Mouse (Mus musculus) ES-Bruce4 (cell line): Measurements from ENCODE around the gene Myo1a.

Experiments
- CTCF ChIP-seq: IDR thresholded peaks from one replicate; pipeline ENCODE4 v1.8.1; 2011; ENCODE audit warnings: low read depth, low read length
- EP300 ChIP-seq: IDR thresholded peaks from 2 replicates; pipeline ENCODE4 v1.6.1; 2011; ENCODE audit warnings: low read depth, low read length; ENCODE audit not compliant: insufficient read depth
- POLR2A ChIP-seq: IDR thresholded peaks from one replicate; pipeline ENCODE4 v1.8.1; 2011; ENCODE audit warnings: low read length; ENCODE audit not compliant: insufficient read depth

DNA sequence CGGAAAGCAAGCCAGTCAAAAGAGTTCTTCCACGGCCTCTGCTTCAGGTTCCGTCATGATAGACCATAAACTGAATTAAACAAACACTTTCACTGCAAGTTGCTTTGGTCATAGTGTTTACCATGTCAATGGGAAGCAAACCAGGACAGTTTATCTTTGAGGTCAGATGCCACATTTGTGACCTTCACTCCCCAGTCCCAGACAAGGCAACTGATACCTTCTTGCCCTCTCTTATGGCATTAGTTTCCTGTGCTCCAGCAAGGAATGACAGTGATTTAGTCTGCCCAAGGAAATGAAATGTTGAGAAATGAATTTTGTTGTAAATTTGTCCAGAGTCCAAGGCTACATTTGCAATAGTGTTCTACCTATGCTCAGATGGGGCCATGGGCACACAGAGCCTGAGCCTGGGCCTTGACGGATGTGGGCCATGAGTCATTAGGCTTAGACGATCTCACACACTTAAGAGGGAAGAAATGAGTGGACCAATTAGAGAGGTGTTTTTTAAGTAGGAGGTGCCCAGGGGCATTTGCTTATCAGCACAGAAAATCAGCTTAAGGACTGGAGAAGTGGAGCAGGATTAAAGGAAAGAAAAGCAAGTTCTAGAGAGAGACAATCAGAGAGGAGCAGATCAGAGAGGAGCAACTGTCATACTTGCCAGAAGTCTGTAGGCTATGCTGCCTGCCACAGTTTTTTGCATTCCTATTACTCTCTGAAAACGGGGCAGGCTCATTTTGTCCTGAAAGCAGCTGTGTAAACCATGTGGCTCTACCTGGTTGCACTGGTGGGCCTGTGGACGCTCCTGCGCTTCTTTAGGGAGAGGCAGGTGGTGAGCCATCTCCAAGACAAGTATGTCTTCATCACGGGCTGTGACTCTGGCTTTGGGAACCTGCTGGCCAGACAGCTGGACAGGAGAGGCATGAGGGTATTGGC lies 54.5 kb downstream of the Myo1a start, which contains the start of the genes Rdh1 and Rdh16f1:
- TF ChIP-seq POLR2A (no peak), EP300 (no peak), CTCF (no peak)
